Mouse (Mus musculus) megakaryocyte, embryonic 14.5 days (primary cell): ENCODE data around the gene Ubxn11.

Experiments used
- FLI1 ChIP-seq: IDR thresholded peaks from 2 replicates; pipeline ENCODE4 v1.6.1; 2012; ENCODE audit warnings: low read length, inconsistent platforms, mixed read lengths
- GATA1 ChIP-seq: IDR thresholded peaks from 3 replicates; pipeline ENCODE4 v1.6.1; 2012; ENCODE audit warnings: mixed read lengths, low read length, inconsistent platforms, borderline replicate concordance

GRCm38 (mm10) chr4:134120916-134121315 lies 18.5 kb downstream of the Ubxn11 start:
- no peak for TF ChIP-seq GATA1
- TF ChIP-seq FLI1, result no peak
